8 mouse cellular contexts compared by ENCODE assay signal in the genomic region with DNA sequence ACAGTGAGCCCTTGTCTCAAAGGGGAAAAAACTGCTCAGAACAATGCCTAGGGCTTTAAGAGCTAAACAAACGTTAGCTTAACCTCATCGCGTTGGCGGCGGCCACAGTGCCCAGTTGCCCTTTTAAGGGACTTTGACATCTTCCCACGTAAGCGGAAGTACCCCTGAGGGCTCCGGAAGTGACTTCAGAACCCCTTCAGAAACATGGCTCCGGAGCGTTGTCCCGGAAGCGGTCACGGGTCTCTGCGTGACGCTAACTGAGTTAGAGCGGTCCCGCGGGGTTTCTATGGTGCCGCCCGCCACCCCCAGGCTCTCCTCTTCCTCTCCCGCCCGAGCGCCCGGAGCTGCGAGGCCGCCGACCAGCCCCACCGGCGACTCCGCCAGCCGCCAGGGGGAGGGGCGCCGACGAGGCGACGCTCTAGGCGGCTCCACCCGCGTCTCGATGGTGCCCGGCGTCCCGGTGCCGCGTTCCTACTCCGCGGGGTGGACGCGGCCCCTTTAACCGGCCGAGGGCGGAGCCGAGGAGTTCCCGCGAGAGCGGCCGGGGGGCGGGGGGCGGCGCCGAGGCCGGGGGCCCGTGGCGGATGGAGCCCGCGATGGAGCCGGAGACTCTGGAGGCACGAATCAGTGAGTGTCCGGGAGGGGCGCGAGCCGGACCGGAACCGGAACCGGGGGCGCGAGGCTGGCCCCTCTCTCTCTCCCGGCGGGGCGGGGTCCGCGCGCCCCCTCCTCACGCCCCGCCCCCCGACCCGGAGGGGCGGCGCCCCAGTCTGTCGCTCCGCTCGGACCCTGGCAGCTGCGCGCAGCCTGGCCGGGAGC. TPM values are rescaled to one million over a fixed set of nuclear protein-coding genes. Genes with fewer than 3 reads are reported as not detected.
A peak's percentile ranks its signal among the peaks of the same experiment; 100 is the strongest.
DNase-seq lines count a peak whose midpoint lies in the region; ATAC-seq lines count a peak whose summit lies in the region.

TSS of gene Gga1 (plus strand) at position 200 of the 819 bp plus-strand sequence.

- H3K4me1 ChIP-seq in hindbrain, embryonic 15.5 days (replicated peaks), result peaks cover 31% of the 10 kb centered on the region

- under 1% methylated on average over 67 of the region's 95 CpGs for WGBS in hindbrain, embryonic 15.5 days

- peaks cover 7% of the 10 kb centered on the region; the same call in 1 of the 2 replicates for H3K36me3 ChIP-seq in hindbrain, embryonic 15.5 days

- peak; percentile 92 for ATAC-seq in hindbrain, embryonic 15.5 days (ENCODE audit: low FRiP score, low read depth)

- peak within 1 kb of the TSS; percentile 87 for H3K9ac ChIP-seq in hindbrain, embryonic 15.5 days

- H3K27me3 ChIP-seq in hindbrain, embryonic 15.5 days, result no peaks in the 10 kb centered on the region

- no peaks in the 10 kb centered on the region for H3K9me3 ChIP-seq in hindbrain, embryonic 15.5 days

- H3K4me2 ChIP-seq in hindbrain, embryonic 15.5 days, result peak within 1 kb of the TSS; percentile 75

- H3K4me3 ChIP-seq in hindbrain, embryonic 15.5 days, result peak within 1 kb of the TSS; percentile 90

- DNase-seq in T-cell, adult 2 months (ENCODE audit: low spot score), result peak; percentile 97
- peak; percentile 90 to 95 for DNase-seq in cerebellum, postnatal 36 days
- DNase-seq in frontal cortex, postnatal 36 days (ENCODE audit: low spot score in 2 of 2), result peak; percentile 95 to 98
- peak; percentile 94 for DNase-seq in left cerebral cortex, adult 11 months (ENCODE audit: low spot score)
- DNase-seq in lung, postnatal 4 days, result peak; percentile 96
- peak; percentile 96 for DNase-seq in retina, postnatal 7 days (ENCODE audit: low read depth, low spot score)
- DNase-seq in urinary bladder, adult 2 months (ENCODE audit: low spot score), result peak; percentile 94

- peak within 1 kb of the TSS; percentile 100 for H3K27ac ChIP-seq in hindbrain, embryonic 15.5 days (replicated peaks)

RNA-seq across cellular contexts. Expression of gene Gga1, which starts in this region (rescaled TPM):
- 44.7 and 51.9 TPM in 2 replicates for polyA plus RNA-seq in hindbrain, embryonic 15.5 days (2015; fragmentation: Nextera tagmentation; extraction: Ambion mirVana)
- polyA plus RNA-seq in urinary bladder, adult 2 months (2012; rRNA removed), result 53.5 and 56.7 TPM in 2 replicates

Comparison
In these comparisons a context has a peak if more than half of its experiments do, and no peak if none do; other contexts are left out.
1. Peak in every context shown above with its lines: DNase-seq, ATAC-seq, H3K4me3 ChIP-seq and H3K27ac ChIP-seq.